ENCODE assay signal across 20 mouse cellular contexts in the genomic region with DNA sequence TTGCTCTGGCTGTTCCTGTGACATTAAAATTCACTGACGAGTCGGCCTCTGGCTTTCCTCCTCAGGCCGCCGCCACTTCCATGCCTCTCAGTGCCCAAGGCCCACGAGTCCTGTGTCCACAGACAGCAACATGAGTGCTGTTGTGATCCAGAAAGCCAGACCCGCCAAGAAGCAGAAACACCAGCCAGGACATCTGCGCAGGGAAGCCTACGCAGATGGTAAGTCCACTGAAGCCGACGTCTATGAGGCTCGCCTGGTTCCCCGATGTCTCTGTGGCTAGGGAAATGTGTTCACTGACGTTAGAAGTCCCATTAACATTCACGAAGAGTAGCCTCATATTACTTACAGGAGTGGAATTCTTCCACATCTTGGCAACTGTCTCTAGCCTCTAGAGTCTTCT.
DNase-seq lines count a peak whose midpoint lies in the region; ATAC-seq lines count a peak whose summit lies in the region.
"Had no signal": no experiment of that assay in that cellular context is flagged by ENCODE, and none has a peak within 500 bp of the region (broad histone marks: within the 10 kb centered on the region; RNA-seq: fewer than 3 reads in every experiment).

No protein-coding gene starts in this region.

- peaks cover 32% of the 10 kb centered on the region for H3K4me1 ChIP-seq in neural tube, embryonic 13.5 days (replicated peaks)
- H3K4me1 ChIP-seq: liver, embryonic 12.5 days had no signal

- no peak overlapping the region for H3K9ac ChIP-seq in neural tube, embryonic 13.5 days
- H3K9ac ChIP-seq: liver, embryonic 12.5 days; lung, embryonic 14.5 days; neural tube, embryonic 12.5 days had no signal

- peaks cover 13% of the 10 kb centered on the region; the same call in 1 of the 2 replicates for H3K36me3 ChIP-seq in neural tube, embryonic 13.5 days

- ATAC-seq in neural tube, embryonic 13.5 days (ENCODE audit: low read depth) = no peak
- ATAC-seq in megakaryocyte progenitor cell, adult 5-6 weeks (replicated peaks; ENCODE audit: poor library complexity) = no peak
- ATAC-seq: liver, embryonic 12.5 days; midbrain, embryonic 16.5 days had no signal

- H3K4me2 ChIP-seq in neural tube, embryonic 13.5 days = no peak overlapping the region
- H3K4me2 ChIP-seq: liver, embryonic 12.5 days; lung, embryonic 14.5 days; neural tube, embryonic 12.5 days had no signal

- no peaks in the 10 kb centered on the region for H3K9me3 ChIP-seq in neural tube, embryonic 13.5 days
- H3K9me3 ChIP-seq: liver, embryonic 12.5 days; neural tube, embryonic 12.5 days had no signal

- DNase-seq in cerebellum, postnatal 14 days = peak; percentile 52 to 57
- no peak for DNase-seq in cerebellum, adult 11-12 months
- DNase-seq in neural tube, embryonic 10.5 days (ENCODE audit: extremely low spot score, low spot score) = no peak
- peak; percentile 47 for DNase-seq in gastrocnemius, postnatal 14 days
- no peak for DNase-seq in kidney, postnatal 14 days
- no peak for DNase-seq in left cerebral cortex, postnatal 14 days (ENCODE audit: low spot score in 2 of 2)
- DNase-seq: adrenal gland, adult 8-10 months; cerebellum, adult 8-10 months; embryo, embryonic 11 days; heart, adult 11 months; kidney, adult 8-10 months; kidney, postnatal 4 days; lung, embryonic 14.5 days; thymus, postnatal 36 days had no signal

- WGBS in neural tube, embryonic 13.5 days = 72% methylated on average over 14 of the region's 14 CpGs

- intact Hi-C loops in gastrocnemius, postnatal 14 days (cut with DNase I; ENCODE audit: low total_unique reads) = no loop called here
- intact Hi-C loops in left cerebral cortex, postnatal 14 days (cut with DNase I) = no loop called here

- no peak overlapping the region for H3K4me3 ChIP-seq in neural tube, embryonic 13.5 days
- H3K4me3 ChIP-seq: erythroblast, embryonic 14.5 days; liver, embryonic 12.5 days; neural tube, embryonic 12.5 days had no signal

- H3K27ac ChIP-seq in neural tube, embryonic 13.5 days (replicated peaks) = peak overlapping the region; percentile 70
- H3K27ac ChIP-seq: liver, embryonic 12.5 days; neural tube, embryonic 12.5 days had no signal

- H3K27me3 ChIP-seq in neural tube, embryonic 13.5 days = no peaks in the 10 kb centered on the region
- H3K27me3 ChIP-seq: liver, embryonic 12.5 days; neural tube, embryonic 12.5 days had no signal

Comparison
In these comparisons a context has a peak if more than half of its experiments do, and no peak if none do; other contexts are left out.
1. DNase-seq: peak in cerebellum, postnatal 14 days (2 of 2) and gastrocnemius, postnatal 14 days (single experiment); none in cerebellum, adult 11-12 months (single experiment), neural tube, embryonic 10.5 days (single experiment), kidney, postnatal 14 days (single experiment) and left cerebral cortex, postnatal 14 days (0 of 2).